Mouse (Mus musculus): Measurements from ENCODE around the gene Gm49776.

DNA sequence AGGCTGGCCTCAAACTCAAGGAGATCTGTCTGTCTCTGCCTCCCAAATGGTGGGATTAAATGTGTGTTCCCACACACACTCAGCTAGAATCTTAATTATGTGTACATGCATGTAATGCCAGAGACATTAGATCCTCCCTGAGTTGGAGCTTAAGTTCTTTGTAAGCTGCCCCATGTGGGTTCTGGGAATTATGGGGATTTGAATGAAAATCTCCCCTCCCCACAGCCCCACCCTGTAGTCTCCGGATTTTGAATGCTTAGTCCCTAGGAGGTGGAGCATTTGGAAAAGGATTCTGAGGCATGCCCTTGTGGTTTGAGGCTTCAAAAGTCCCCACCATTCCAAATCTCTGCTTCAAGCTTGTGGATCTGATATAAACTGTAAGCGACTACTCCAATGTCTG, 17.0 kb upstream of the Gm49776 start:
- TF ChIP-seq GATA1 (IDR thresholded peaks at IDR 0.05; ENCODE audit: borderline replicate concordance, low read length) (no peak), FLI1 (IDR thresholded peaks at IDR 0.05; ENCODE audit: low read length) (no peak)
